Mouse (Mus musculus) inflammation-experienced regulatory T-cells, adult 16 weeks (primary cell): ENCODE results near the gene H2-M3. TPM values are rescaled to one million over a fixed set of nuclear protein-coding genes. Genes with fewer than 3 reads are reported as not detected.

ENCODE experiments used
- polyA plus RNA-seq: library from polyadenylated mRNA; unstranded; fragments of 100-300 nt; shearing (Covaris generic); gene quantifications from one replicate; pipeline ENCODE4 v1.2.1, GENCODE M21; 2017

Gene H2-M3
- polyA plus RNA-seq = 143 TPM

GRCm38 (mm10) chr17:37270058-37270701 is at the start of gene H2-M3:
H2-M3 (plus strand) TSS chr17:37270220.

GRCm38 (mm10) chr17:37237230-37237629 is 32.8 kb upstream of the H2-M3 start, which contains the start of gene Olfr97:
Olfr97 (minus strand) TSS chr17:37237330.

GRCm38 (mm10) chr17:37263626-37264025 is 6.4 kb upstream of the H2-M3 start, which contains the start of gene Olfr98:
Olfr98 (minus strand) TSS chr17:37263749.

GRCm38 (mm10) chr17:37283360-37283759 is 13.3 kb downstream of the H2-M3 start, which contains the start of gene Olfr99:
Olfr99 (minus strand) TSS chr17:37283460.

GRCm38 (mm10) chr17:37304213-37304612 is 34.2 kb downstream of the H2-M3 start, which contains the start of gene Olfr101:
Olfr101 (minus strand) TSS chr17:37304313.

GRCm38 (mm10) chr17:37316954-37317353 is 46.9 kb downstream of the H2-M3 start, which contains the start of gene Olfr102:
Olfr102 (minus strand) TSS chr17:37317054.

Other genes with a start within 250 kb of the H2-M3 start
- gene Mog, start 246.8 kb upstream of the H2-M3 start, polyA plus RNA-seq = not detected
- gene Gabbr1, start 224.3 kb upstream of the H2-M3 start, polyA plus RNA-seq = 10.6 TPM
- not detected for gene Olfr90, start 181.7 kb upstream of the H2-M3 start, polyA plus RNA-seq
- not detected for gene Olfr91, start 171.9 kb upstream of the H2-M3 start, polyA plus RNA-seq
- not detected for gene Olfr92, start 150.1 kb upstream of the H2-M3 start, polyA plus RNA-seq
- not detected for gene Olfr93, start 108.7 kb upstream of the H2-M3 start, polyA plus RNA-seq
- gene Ubd, start 76.3 kb upstream of the H2-M3 start, polyA plus RNA-seq = 0.95 TPM
- gene Olfr94, start 69.2 kb upstream of the H2-M3 start, polyA plus RNA-seq = not detected
- gene Olfr95, start 57.1 kb upstream of the H2-M3 start, polyA plus RNA-seq = not detected
- gene Olfr96, start 50.1 kb upstream of the H2-M3 start, polyA plus RNA-seq = not detected
- gene Olfr97, start 32.9 kb upstream of the H2-M3 start, polyA plus RNA-seq = not detected
- not detected for gene Olfr98, start 6.5 kb upstream of the H2-M3 start, polyA plus RNA-seq
- 4.3 TPM for gene Olfr99, start 13.2 kb downstream of the H2-M3 start, polyA plus RNA-seq
- gene Olfr101, start 34.1 kb downstream of the H2-M3 start, polyA plus RNA-seq = not detected
- not detected for gene Olfr102, start 46.8 kb downstream of the H2-M3 start, polyA plus RNA-seq
- not detected for gene Olfr103, start 69.5 kb downstream of the H2-M3 start, polyA plus RNA-seq
- not detected for gene Olfr104-ps, start 89.4 kb downstream of the H2-M3 start, polyA plus RNA-seq
- gene Olfr105-ps, start 108.8 kb downstream of the H2-M3 start, polyA plus RNA-seq = not detected
- gene Olfr106-ps, start 120.2 kb downstream of the H2-M3 start, polyA plus RNA-seq = not detected
- 0.09 TPM for gene Olfr107, start 129.0 kb downstream of the H2-M3 start, polyA plus RNA-seq
- gene Olfr108, start 175.3 kb downstream of the H2-M3 start, polyA plus RNA-seq = not detected
- gene Olfr109, start 188.7 kb downstream of the H2-M3 start, polyA plus RNA-seq = not detected
- gene H2-M2, start 213.3 kb downstream of the H2-M3 start, polyA plus RNA-seq = not detected
- not detected for gene Olfr110, start 222.2 kb downstream of the H2-M3 start, polyA plus RNA-seq
- not detected for gene Olfr111, start 237.8 kb downstream of the H2-M3 start, polyA plus RNA-seq